Mouse (Mus musculus) embryonic facial prominence, embryonic 14.5 days (tissue): ENCODE data around the gene Lsm11. TPM values are rescaled to one million over a fixed set of nuclear protein-coding genes. Genes with fewer than 3 reads are reported as not detected.
A peak's percentile ranks its signal among the peaks of the same experiment; 100 is the strongest.

Experiments
- ATAC-seq: fragments of 200-750 bp; cut with Nextera tagmentation; 2 replicates; pipeline ENCODE4 v1.8.0; 2017; ENCODE audit warnings: low read depth, moderate number of reproducible peaks, moderate TSS enrichment
- DNase-seq: peaks from one replicate; pipeline ENCODE4 v3.0.0-alpha.2; 2015; ENCODE audit warnings: low spot score
- H3K27ac ChIP-seq: fragments of 300-500 bp; sonication (generic); replicated peaks from 2 replicates; pipeline ENCODE4 v1.5.1; 2014; ENCODE audit warnings: low read depth, mild to moderate bottlenecking, low read length, moderate library complexity
- H3K27me3 ChIP-seq: fragments of 300-500 bp; sonication (generic); replicated peaks from 2 replicates; pipeline ENCODE4 v1.6.1; 2014; ENCODE audit warnings: low read length; ENCODE audit not compliant: control insufficient read depth, insufficient read depth
- H3K36me3 ChIP-seq: fragments of 300-500 bp; sonication (generic); 2 replicates; pipeline ENCODE4 v1.6.1; 2014; ENCODE audit warnings: low read length, mixed read lengths; ENCODE audit not compliant: control insufficient read depth, insufficient read depth
- H3K4me1 ChIP-seq: fragments of 300-500 bp; sonication (generic); 2 replicates; pipeline ENCODE4 v1.6.1; 2014; ENCODE audit warnings: antibody characterized with exemption, low read length; ENCODE audit not compliant: control insufficient read depth, insufficient read depth
- H3K4me2 ChIP-seq: fragments of 300-500 bp; sonication (generic); 2 replicates; pipeline ENCODE4 v1.6.1; 2014; ENCODE audit warnings: low read depth, mild to moderate bottlenecking, low read length, moderate library complexity, mixed read lengths
- H3K4me3 ChIP-seq: fragments of 300-500 bp; sonication (generic); 2 replicates; pipeline ENCODE4 v1.5.1; 2014; ENCODE audit warnings: low read depth, mild to moderate bottlenecking, low read length
- H3K9ac ChIP-seq: fragments of 300-500 bp; sonication (generic); 2 replicates; pipeline ENCODE4 v1.6.1; 2014; ENCODE audit warnings: low read depth, mild to moderate bottlenecking, low read length, moderate library complexity, mixed read lengths
- H3K9me3 ChIP-seq: fragments of 300-500 bp; sonication (generic); 2 replicates; pipeline ENCODE4 v1.6.1; 2016; ENCODE audit warnings: low read length; ENCODE audit not compliant: control insufficient read depth
- WGBS: fragments of 180-500 bp; shearing (Covaris S2); extraction: QIAGEN DNeasy Blood & Tissue Kit; methylation state at CpG from one replicate; pipeline ENCODE4 v1.1.7; 2014; 5-methylcytosine and 5-hydroxymethylcytosine counted together
- polyA plus RNA-seq: library from polyadenylated mRNA; unstranded; fragments of >200 nt; fragmentation: Nextera tagmentation; extraction: Ambion mirVana; gene quantifications from 2 replicates; pipeline ENCODE4 v1.2.1, GENCODE M21; 2014

The Lsm11 gene
- polyA plus RNA-seq, 1 experiment from 2014 or later: 8.3 TPM

DNA sequence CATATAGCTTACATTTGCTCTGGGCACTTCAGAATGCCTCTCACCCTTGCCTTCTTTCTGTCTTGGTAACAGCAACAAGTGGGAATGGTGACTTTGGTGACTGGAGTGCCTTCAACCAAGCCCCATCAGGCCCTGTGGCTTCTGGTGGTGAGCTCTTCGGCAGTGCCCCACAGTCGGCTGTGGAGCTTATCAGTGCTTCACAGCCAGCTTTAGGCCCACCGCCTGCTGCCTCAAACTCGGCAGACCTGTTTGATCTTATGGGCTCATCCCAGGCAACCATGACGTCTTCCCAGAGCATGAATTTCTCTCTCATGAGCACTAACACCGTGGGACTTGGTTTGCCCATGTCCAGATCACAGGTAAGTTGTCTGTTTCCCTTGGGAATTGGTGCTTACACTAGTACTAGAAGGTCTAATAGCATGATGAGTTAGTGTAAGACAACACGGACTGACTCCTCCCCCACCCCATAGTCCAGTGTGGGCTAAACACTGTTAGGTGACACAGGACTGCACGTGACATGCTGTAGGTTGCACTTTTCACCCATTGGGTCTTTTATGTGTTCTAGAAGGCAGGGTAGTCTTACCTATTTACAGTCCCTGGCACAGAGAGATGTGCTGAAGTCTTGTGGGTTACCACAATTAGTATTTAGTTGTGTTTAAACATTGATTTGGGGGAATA lies 38.5 kb downstream of the Lsm11 start:
- Histone ChIP-seq H3K36me3 (peaks cover 77% of the 10 kb centered on the region), H3K4me3 (no peak overlapping the region), H3K4me2 (no peak overlapping the region), H3K9me3 (no peaks in the 10 kb centered on the region), H3K9ac (no peak overlapping the region), H3K27ac (no peak overlapping the region), H3K27me3 (no peaks in the 10 kb centered on the region), H3K4me1 (no peaks in the 10 kb centered on the region)
- DNase-seq: no peak
- 90% methylated on average over 8 of the region's 8 CpGs for WGBS
- no peak for ATAC-seq

DNA sequence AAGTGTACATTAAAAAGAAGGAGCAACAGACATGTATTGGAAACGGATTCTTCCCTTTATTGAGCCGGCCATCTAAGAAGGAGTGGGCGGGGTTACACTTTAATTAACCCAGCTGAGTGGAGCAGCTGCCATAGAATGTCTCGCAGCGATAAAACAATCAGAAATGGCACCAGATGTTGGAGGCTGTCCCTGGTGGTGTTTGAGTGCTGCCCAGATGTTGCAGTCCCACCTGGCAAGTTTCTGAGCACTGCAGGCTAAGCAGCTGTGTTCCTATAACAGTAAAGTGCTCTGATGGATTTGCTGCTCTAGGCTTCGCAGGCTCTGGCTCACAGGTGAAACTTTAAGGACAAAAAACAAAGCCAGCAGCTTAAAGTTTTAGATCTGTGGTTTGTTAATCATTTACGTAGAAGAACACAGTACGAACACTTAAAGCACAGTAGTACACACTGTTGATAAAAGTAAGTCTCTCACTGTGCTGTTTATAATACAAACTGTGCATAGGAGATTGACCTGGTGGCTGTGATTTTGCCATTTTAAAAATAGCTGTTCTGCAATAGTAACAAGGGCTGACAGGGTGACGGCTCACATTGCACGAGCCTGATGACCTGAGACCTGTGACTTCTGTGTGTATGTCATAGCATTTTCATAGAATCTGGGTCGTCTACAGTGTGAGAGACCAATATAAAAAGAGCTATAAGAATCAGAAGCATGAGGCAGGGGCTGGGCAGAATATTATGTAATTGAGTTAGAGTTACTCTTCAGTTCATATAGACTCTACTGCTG lies 44.3 kb downstream of the Lsm11 start:
- peak; percentile 54 for DNase-seq
- WGBS: 67% methylated on average over 11 of the region's 11 CpGs
- H3K4me3 ChIP-seq: no peak overlapping the region
- no peak overlapping the region for H3K27ac ChIP-seq
- peaks cover 71% of the 10 kb centered on the region for H3K36me3 ChIP-seq
- ATAC-seq: no peak
- no peak overlapping the region for H3K9ac ChIP-seq
- no peaks in the 10 kb centered on the region for H3K4me1 ChIP-seq
- H3K4me2 ChIP-seq: no peak overlapping the region
- no peaks in the 10 kb centered on the region for H3K27me3 ChIP-seq
- H3K9me3 ChIP-seq: no peaks in the 10 kb centered on the region

DNA sequence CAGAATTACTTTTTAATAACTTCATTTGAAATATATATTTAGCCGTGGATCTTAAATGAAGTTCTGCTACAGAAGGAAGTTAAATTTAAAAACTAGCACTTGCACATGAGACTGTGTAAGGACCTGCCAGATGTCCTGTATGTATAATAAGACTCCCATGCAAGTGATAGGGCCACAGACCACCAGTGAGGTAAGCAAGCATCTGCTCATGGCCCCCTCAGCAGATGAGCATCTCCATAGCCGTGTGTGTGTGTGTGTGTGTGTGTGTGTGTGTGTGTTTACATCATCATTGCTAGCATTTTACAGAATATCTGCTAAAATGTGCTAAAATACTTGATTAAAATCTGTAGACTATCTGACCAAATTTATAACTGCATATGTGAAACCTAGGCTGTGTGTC lies 47.3 kb downstream of the Lsm11 start:
- H3K4me3 ChIP-seq: no peak overlapping the region
- H3K36me3 ChIP-seq: peaks cover 81% of the 10 kb centered on the region
- H3K9ac ChIP-seq: no peak overlapping the region
- no peak overlapping the region for H3K27ac ChIP-seq
- H3K4me2 ChIP-seq: no peak overlapping the region
- H3K9me3 ChIP-seq: no peaks in the 10 kb centered on the region
- DNase-seq: no peak
- H3K27me3 ChIP-seq: no peaks in the 10 kb centered on the region
- no peaks in the 10 kb centered on the region for H3K4me1 ChIP-seq
- 91% methylated on average over 2 of the region's 2 CpGs for WGBS
- no peak for ATAC-seq

DNA sequence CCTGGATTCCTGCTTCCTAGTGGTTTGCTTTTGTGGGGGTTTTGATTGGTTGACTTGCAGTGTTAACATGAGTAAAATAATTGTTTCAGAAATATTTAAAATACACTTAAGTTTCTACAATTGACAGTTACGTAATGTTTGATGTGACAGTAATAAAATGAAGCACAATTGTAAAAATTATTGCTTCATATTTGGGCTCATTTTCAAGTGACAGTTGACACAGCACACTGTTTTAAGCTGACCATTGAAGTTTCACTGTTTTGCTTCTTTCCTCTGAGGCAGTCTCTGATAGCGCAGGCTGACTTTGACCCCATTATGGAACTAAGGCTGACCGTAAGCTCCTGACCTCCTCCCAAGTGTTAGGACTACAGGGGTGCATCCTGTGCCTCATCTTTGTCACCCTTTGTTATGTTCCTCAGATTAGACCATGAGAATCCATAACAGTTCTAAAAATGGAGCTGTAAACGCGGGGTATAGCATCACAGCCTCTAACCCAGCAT lies 51.8 kb downstream of the Lsm11 start:
- no peak overlapping the region for H3K9ac ChIP-seq
- peaks cover 95% of the 10 kb centered on the region for H3K36me3 ChIP-seq
- H3K27me3 ChIP-seq: no peaks in the 10 kb centered on the region
- 91% methylated on average over 5 of the region's 5 CpGs for WGBS
- H3K4me2 ChIP-seq: no peak overlapping the region
- H3K9me3 ChIP-seq: no peaks in the 10 kb centered on the region
- no peak overlapping the region for H3K4me3 ChIP-seq
- no peak for DNase-seq
- H3K27ac ChIP-seq: no peak overlapping the region
- no peak for ATAC-seq
- no peaks in the 10 kb centered on the region for H3K4me1 ChIP-seq

DNA sequence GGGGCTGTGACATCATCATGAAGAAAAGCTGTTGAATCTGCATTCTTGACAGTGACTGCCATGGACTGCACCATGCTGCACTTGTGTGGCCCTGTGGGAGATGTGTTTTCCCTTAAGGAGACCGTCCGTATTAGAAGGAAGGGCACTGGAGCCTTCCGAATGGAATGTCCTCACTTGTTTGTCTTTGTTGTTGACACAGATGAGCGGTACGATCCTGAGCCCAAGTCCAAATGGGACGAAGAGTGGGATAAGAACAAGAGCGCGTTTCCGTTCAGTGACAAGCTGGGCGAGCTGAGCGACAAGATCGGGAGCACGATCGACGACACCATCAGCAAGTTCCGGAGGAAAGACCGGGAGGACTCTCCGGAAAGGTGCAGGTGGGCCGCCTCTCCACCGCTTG lies 54.3 kb downstream of the Lsm11 start:
- DNase-seq (no peak), ATAC-seq (no peak)
- Histone ChIP-seq H3K27me3 (no peaks in the 10 kb centered on the region), H3K27ac (no peak overlapping the region), H3K4me3 (no peak overlapping the region), H3K4me1 (no peaks in the 10 kb centered on the region), H3K9ac (no peak overlapping the region), H3K36me3 (peaks cover 97% of the 10 kb centered on the region), H3K4me2 (no peak overlapping the region), H3K9me3 (no peaks in the 10 kb centered on the region)
- 88% methylated on average over 20 of the region's 20 CpGs for WGBS

DNA sequence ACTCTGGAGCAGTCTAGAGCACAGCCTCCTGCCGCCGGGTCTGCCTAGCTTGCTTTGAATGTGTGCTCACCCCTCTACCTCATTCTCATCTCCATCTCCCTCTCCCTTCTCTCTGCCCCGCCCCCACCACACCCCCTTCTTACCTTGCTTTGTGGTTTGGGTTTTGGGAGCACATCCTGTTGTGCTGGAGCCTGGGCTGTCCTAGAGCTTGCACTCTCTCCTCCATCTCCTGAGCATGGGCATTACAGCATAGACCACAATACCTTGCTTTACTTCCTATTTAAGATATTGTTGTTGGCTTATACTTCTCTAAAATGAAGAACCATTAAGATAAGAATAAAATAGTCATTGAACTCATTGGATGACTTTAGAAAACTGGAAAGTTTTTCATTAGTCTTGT lies 54.8 kb downstream of the Lsm11 start:
- H3K9me3 ChIP-seq: no peaks in the 10 kb centered on the region
- no peak for ATAC-seq
- WGBS: 75% methylated on average over 3 of the region's 3 CpGs
- no peaks in the 10 kb centered on the region for H3K27me3 ChIP-seq
- no peak overlapping the region for H3K27ac ChIP-seq
- H3K9ac ChIP-seq: no peak overlapping the region
- H3K4me1 ChIP-seq: no peaks in the 10 kb centered on the region
- no peak overlapping the region for H3K4me2 ChIP-seq
- no peak for DNase-seq
- H3K36me3 ChIP-seq: peaks cover 94% of the 10 kb centered on the region
- no peak overlapping the region for H3K4me3 ChIP-seq

DNA sequence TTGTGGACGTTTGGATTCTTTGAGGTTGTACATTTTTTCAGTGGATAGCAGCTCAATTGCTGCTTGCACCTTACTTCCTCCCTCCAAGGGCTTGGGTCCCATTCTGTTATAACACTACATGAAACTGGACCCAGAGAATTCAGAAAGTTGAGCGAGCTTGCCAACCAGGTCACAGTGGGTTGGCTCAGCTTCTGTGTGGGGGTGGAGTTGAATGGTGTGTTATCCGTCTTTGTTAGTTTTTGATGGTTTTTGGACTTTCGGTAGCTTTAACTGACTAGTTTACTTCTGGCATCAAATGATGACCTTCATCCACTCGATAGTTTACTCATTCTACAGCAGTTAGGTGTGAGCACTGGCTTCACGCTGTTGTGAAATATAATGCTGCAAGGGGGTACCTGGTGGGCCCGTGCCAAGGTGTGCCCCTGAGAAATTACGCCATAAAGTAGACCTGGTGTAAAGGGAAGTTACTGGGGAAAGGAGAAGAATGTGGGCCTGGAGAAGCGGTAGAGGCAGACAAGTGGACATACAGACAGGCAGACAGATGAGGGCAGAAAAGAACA lies 56.2 kb downstream of the Lsm11 start:
- ATAC-seq: no peak
- Histone ChIP-seq H3K4me1 (peaks cover 1% of the 10 kb centered on the region), H3K27ac (no peak overlapping the region), H3K36me3 (peaks cover 85% of the 10 kb centered on the region), H3K9ac (no peak overlapping the region), H3K9me3 (no peaks in the 10 kb centered on the region), H3K4me2 (no peak overlapping the region), H3K27me3 (no peaks in the 10 kb centered on the region), H3K4me3 (no peak overlapping the region)
- 86% methylated on average over 9 of the region's 9 CpGs for WGBS
- no peak for DNase-seq

DNA sequence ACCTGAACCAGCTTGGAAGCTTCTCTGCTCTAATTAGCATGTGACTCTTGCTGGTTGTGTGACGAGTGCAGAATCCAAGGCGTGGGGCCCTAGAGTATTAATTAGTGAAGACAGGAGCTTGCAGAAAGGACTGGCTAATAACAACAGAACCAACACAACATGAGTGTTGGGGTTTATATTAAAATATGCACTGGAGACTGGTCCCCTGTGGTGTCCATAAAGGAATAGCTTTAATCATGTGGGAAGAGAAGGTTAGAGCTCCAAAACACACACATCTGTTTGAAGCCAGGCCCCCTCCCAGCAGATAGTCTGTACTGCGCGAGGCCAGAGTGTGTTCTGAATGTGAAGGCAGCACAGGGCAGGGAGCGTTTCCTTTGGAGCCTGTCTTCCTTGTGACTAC lies 58.1 kb downstream of the Lsm11 start:
- WGBS: 84% methylated on average over 5 of the region's 5 CpGs
- peaks cover 66% of the 10 kb centered on the region for H3K36me3 ChIP-seq
- ATAC-seq (peak; percentile 73), DNase-seq (peak; percentile 42)
- H3K9ac ChIP-seq: no peak overlapping the region
- no peaks in the 10 kb centered on the region for H3K9me3 ChIP-seq
- H3K4me3 ChIP-seq: no peak overlapping the region
- H3K27ac ChIP-seq: no peak overlapping the region
- H3K4me1 ChIP-seq: peaks cover 7% of the 10 kb centered on the region
- no peak overlapping the region for H3K4me2 ChIP-seq
- H3K27me3 ChIP-seq: no peaks in the 10 kb centered on the region
